Comparison of ENCODE assay signal across 8 mouse cellular contexts in genomic region chr5:135168063-135169062, GRCm38 (mm10). TPM values are rescaled to one million over a fixed set of nuclear protein-coding genes. Genes with fewer than 3 reads are reported as not detected.
DNase-seq lines count a peak whose midpoint lies in the region; ATAC-seq lines count a peak whose summit lies in the region.

Bcl7b (plus strand) TSS chr5:135168283.

- no peaks in the 10 kb centered on the region for H3K27me3 ChIP-seq in heart, embryonic 14.5 days (ENCODE audit: control insufficient read depth, insufficient read depth, low read length)
- H3K27me3 ChIP-seq in liver, embryonic 13.5 days = no peaks in the 10 kb centered on the region
- H3K27me3 ChIP-seq in stomach, embryonic 16.5 days (ENCODE audit: control insufficient read depth, insufficient read depth, low read length) = no peaks in the 10 kb centered on the region

- H3K27ac ChIP-seq in heart, embryonic 14.5 days (replicated peaks in 1 of 2; ENCODE audit: control insufficient read depth in 1 of 2, insufficient read depth in 1 of 2, low read depth in 2 of 2, low read length in 2 of 2) = peak within 1 kb of the TSS; percentile 87 to 98
- peak within 1 kb of the TSS; percentile 95 for H3K27ac ChIP-seq in liver, embryonic 13.5 days
- H3K27ac ChIP-seq in stomach, embryonic 16.5 days (ENCODE audit: low read length) = peak within 1 kb of the TSS; percentile 99

- no peaks in the 10 kb centered on the region for H3K9me3 ChIP-seq in heart, embryonic 14.5 days (ENCODE audit: control insufficient read depth, low read length)
- H3K9me3 ChIP-seq in liver, embryonic 13.5 days (replicated peaks) = no peaks in the 10 kb centered on the region
- no peaks in the 10 kb centered on the region for H3K9me3 ChIP-seq in stomach, embryonic 16.5 days (replicated peaks; ENCODE audit: control insufficient read depth, low read length)

- H3K4me2 ChIP-seq in heart, embryonic 14.5 days (ENCODE audit: low read length) = peak within 1 kb of the TSS; percentile 96
- peak within 1 kb of the TSS; percentile 77 for H3K4me2 ChIP-seq in liver, embryonic 13.5 days
- H3K4me2 ChIP-seq in stomach, embryonic 16.5 days (ENCODE audit: low read depth, low read length) = peak within 1 kb of the TSS; percentile 87

- H3K9ac ChIP-seq in heart, embryonic 14.5 days (ENCODE audit: low read length) = peak within 1 kb of the TSS; percentile 93
- peak within 1 kb of the TSS; percentile 91 for H3K9ac ChIP-seq in liver, embryonic 13.5 days
- H3K9ac ChIP-seq in stomach, embryonic 16.5 days (ENCODE audit: low read length) = peak within 1 kb of the TSS; percentile 94

- peak; percentile 98 for ATAC-seq in CD4-positive, CD25-positive, alpha-beta regulatory T cell, adult 4 months
- ATAC-seq in heart, embryonic 14.5 days (ENCODE audit: insufficient number of reproducible peaks, insufficient read depth, low FRiP score, low read depth) = peak; percentile 97
- peak; percentile 95 for ATAC-seq in liver, embryonic 13.5 days (ENCODE audit: low read depth)
- ATAC-seq in stomach, embryonic 16.5 days (ENCODE audit: insufficient read depth, low FRiP score) = peak; percentile 98

- peak; percentile 93 for DNase-seq in c-Kit-negative CD71-positive TER-119-positive erythroid progenitor cells, embryonic 14.5 days (ENCODE audit: low read depth, low spot score)
- DNase-seq in fibroblast of lung, adult 2 months (ENCODE audit: low read depth) = peak; percentile 95
- DNase-seq in kidney, postnatal 14 days = peak; percentile 99
- peak; percentile 96 for DNase-seq in liver, embryonic 13.5 days
- peak; percentile 96 for DNase-seq in neural tube, embryonic 10.5 days (ENCODE audit: extremely low spot score, low spot score)

- H3K36me3 ChIP-seq in heart, embryonic 14.5 days (ENCODE audit: control insufficient read depth, insufficient read depth, low read length) = peaks cover 40% of the 10 kb centered on the region
- H3K36me3 ChIP-seq in liver, embryonic 13.5 days = peaks cover 30% of the 10 kb centered on the region
- H3K36me3 ChIP-seq in stomach, embryonic 16.5 days (ENCODE audit: control insufficient read depth, insufficient read depth, low read length) = 0 out of 2 replicates have a peak, but pooled peaks cover 5% of the 10 kb centered on the region

- peaks cover 4 to 5% of the 10 kb centered on the region in 2 experiments; a peak in 3 of 4 replicates for H3K4me1 ChIP-seq in heart, embryonic 14.5 days (ENCODE audit: control insufficient read depth in 2 of 2, insufficient read depth in 2 of 2, low read length in 2 of 2)
- peaks cover 42% of the 10 kb centered on the region for H3K4me1 ChIP-seq in liver, embryonic 13.5 days (replicated peaks)
- 0 out of 2 replicates have a peak, but pooled peaks cover 2% of the 10 kb centered on the region for H3K4me1 ChIP-seq in stomach, embryonic 16.5 days (ENCODE audit: control insufficient read depth, insufficient read depth, low read length)

- WGBS in heart, embryonic 14.5 days = 3% methylated on average over 73 of the region's 95 CpGs
- 2% methylated on average over 68 of the region's 95 CpGs for WGBS in liver, embryonic 13.5 days (ENCODE audit: insufficient replicate concordance)
- WGBS in stomach, embryonic 16.5 days = 2% methylated on average over 93 of the region's 95 CpGs

- H3K4me3 ChIP-seq in heart, embryonic 14.5 days (ENCODE audit: control insufficient read depth in 1 of 2, insufficient read depth in 1 of 2, low read depth in 1 of 2, low read length in 2 of 2) = peak within 1 kb of the TSS; percentile 57 to 76
- H3K4me3 ChIP-seq in liver, embryonic 13.5 days (replicated peaks) = peak within 1 kb of the TSS; percentile 84
- peak within 1 kb of the TSS; percentile 65 for H3K4me3 ChIP-seq in stomach, embryonic 16.5 days (replicated peaks; ENCODE audit: low read length)

RNA-seq across cellular contexts. Expression of gene Bcl7b, which starts in this region (rescaled TPM):
- polyA plus RNA-seq in CD4-positive, CD25-positive, alpha-beta regulatory T cell, adult 4 months (2017; shearing (Covaris generic)) = 10 to 100 TPM; 47.1 to 79.6 TPM
- polyA plus RNA-seq in heart, embryonic 14.5 days (2014; fragmentation: Nextera tagmentation; extraction: Ambion mirVana) = 36.7 and 41.4 TPM in 2 replicates
- polyA plus RNA-seq in liver, embryonic 13.5 days (2015; fragmentation: Nextera tagmentation; extraction: Ambion mirVana) = 34.5 and 41.1 TPM in 2 replicates
- 50.1 and 54.6 TPM in 2 replicates for polyA plus RNA-seq in stomach, embryonic 16.5 days (2015; fragmentation: Nextera tagmentation; extraction: Ambion mirVana)

Comparison
In these comparisons a context has a peak if more than half of its experiments do, and no peak if none do; other contexts are left out.
1. Peak in every context shown above with its lines: DNase-seq, ATAC-seq, H3K4me3 ChIP-seq and H3K27ac ChIP-seq.